Mouse (Mus musculus): ENCODE results near the gene Ptprn2.

GRCm38 (mm10) chr12:117157249-117157648 lies 671.7 kb downstream of the Ptprn2 start:
- TF ChIP-seq POLR2A (IDR thresholded peaks at IDR 0.05; ENCODE audit: borderline replicate concordance, extremely low read depth, insufficient read depth, insufficient read length, poor library complexity, severe bottlenecking): no peak
- TF ChIP-seq CTCF (IDR thresholded peaks at IDR 0.05; ENCODE audit: borderline replicate concordance, extremely low read depth, insufficient read depth, insufficient read length): no peak
